Mouse (Mus musculus): ENCODE data around the gene Gm20388.
"Not testable (repeated sequence)": the region's sequence is repeated elsewhere in the genome, so short reads cannot be mapped to it uniquely, and the experiment has no call there.

Gene Gm20388

GRCm38 (mm10) chr8:120324555-120324954 lies 413.9 kb downstream of the Gm20388 start:
- peak; percentile 61 for DNase-seq

GRCm38 (mm10) chr8:120325172-120325767 lies 414.6 kb downstream of the Gm20388 start:
- DNase-seq, result no peak

- DNase-seq, result peak; percentile 67
Measured at GRCm38 (mm10) chr8:120327131-120327554, 416.5 kb downstream of the Gm20388 start.

DNA sequence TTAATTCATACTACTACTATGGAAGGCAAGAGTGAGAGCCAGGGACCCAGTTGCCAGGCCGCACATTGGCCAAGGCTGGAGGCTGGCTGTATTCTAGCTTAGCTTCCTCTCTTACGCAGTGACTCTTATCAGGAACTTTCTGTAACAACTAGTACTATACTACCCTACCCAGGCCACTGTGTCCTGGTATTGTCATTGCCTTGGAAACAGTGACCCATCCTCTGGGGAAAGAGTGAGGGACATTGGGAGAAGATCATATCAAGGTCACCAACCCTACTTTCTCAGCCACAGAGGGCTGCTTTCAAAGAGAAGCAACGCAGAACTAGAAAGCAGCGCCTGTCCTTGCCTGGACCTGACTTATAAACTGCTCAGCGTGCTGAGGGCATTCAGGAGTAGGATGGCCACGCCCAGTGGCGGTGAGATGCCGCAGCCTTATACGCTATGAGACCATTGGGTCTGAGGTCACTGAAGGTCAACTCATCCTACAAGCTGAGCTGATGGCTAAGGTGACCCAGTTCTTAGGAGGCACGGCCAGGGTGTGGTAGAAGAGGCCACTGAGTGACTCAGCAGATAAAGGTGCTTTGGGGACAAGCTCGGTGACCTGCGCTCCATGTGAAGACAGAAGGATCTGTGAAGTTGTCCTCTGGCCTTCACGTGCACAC lies 417.9 kb downstream of the Gm20388 start:
- no peak for DNase-seq

DNA sequence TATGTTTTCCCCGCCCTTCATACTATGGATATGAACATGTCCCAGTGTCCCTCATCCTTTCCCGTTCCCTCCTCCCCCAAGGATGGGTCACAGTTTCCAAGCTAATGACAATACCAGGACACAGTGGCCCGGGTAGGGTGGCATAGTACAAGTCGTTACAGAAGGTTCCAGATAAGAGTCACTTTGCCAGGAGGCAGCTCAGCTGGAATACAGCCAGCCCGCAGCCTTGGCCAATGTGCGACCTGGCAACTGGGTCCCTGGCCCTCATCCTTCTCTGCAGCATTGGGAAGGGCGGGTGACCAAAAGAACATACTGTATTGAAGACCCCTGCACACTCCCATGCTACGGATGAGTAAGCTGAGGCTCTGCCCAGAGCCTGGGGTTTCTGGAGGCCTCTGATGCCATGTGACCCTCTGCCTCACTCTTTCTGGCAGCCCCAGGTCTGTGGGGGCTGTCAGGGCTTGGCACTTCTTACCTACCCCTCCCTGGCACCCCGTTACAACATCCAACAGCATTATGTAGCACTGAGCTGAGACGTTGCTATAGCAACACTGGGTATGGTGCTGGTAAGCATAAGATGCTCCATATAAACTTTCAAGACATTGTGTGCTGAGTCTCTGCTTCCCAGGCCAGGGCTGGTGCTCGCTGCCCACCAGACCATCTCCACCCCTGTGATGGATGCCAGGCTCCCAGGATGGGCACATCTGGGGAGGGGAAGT lies 418.5 kb downstream of the Gm20388 start:
- no peak for DNase-seq

- DNase-seq, result no peak
Measured at GRCm38 (mm10) chr8:120331027-120331426, 420.4 kb downstream of the Gm20388 start.

- DNase-seq, result peak; percentile 54
Measured at GRCm38 (mm10) chr8:120332379-120333229, 422.0 kb downstream of the Gm20388 start.

DNA sequence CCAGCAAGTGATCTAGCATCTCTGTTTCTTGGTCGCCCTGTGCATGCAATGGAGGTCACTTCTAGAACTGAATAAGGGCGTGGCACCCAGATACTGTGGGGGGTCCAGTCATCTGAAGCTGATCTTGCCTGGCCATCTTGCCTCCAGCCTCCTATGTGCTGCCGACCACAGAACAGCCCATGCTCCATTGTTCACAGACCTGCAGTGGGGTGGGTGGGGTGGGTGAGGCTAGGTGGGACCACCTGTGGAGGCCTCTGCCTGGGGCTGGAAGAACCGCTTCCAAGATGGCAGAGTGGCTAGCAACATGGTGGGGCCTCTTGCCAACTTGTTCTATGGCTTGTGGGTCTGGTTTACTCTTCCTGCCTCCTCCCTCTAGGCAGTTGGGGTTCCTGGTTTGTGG lies 423.0 kb downstream of the Gm20388 start:
- DNase-seq, result no peak

DNA sequence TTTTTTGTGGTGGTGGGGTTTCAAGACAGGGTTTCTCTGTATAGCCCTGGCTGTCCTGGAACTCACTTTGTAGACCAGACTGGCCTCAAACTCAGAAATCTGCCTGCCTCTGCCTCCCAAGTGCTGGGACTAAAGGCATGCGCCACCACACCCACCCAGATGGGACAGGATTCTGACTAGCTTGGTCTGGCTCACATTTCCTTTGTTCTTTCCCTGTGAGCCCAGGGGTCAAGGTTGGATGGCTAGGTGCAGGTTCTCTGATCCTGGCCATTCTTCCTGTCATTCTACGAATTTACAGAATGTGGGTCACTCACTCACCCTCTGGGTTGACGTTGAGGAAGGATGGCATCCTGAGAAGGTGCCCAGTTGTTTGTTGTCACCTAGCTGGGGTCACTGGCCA lies 423.6 kb downstream of the Gm20388 start:
- not testable (repeated sequence) for DNase-seq

- peak; percentile 73 for DNase-seq
Measured at GRCm38 (mm10) chr8:120334878-120335261, 424.2 kb downstream of the Gm20388 start.

- DNase-seq, result no peak
Measured at GRCm38 (mm10) chr8:120335262-120336086, 424.8 kb downstream of the Gm20388 start.

DNA sequence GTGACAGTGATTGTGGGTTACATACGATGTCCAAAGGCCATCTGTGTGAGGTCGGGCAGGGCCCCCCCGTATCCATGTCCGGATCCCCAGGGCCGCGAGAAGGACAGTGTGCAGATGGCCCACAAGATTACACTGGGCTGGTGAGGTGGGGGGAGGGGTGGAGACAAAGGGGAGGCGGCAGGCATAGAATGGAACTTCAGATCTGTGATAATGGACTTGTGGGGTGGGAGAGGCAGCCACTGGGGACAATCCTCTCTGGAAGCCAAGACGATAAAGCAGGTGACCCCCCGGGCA lies 425.4 kb downstream of the Gm20388 start:
- no peak for DNase-seq

GRCm38 (mm10) chr8:120336909-120337555 lies 426.4 kb downstream of the Gm20388 start:
- DNase-seq, result no peak

DNA sequence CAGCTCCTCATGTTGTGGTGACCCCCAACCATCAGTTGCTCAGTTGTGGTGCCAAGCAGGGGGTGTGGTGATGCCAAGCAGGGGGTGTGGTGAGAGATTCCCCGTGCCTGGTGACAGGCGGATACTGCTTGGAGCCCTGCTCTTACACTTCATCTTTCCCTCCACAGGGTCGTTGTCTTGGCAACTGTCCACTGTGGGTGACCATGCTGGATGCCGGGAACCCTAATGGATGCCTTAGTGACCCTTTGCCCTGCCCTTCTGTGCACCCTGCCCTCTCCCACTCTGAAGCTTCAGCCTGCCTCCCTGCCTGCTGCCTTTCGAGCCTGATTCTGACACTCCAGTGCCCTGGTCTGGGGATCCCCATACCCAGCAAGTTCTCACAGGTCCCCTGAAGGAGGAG lies 427.0 kb downstream of the Gm20388 start:
- no peak for DNase-seq

GRCm38 (mm10) chr8:120338678-120339077 lies 428.0 kb downstream of the Gm20388 start:
- no peak for DNase-seq

DNA sequence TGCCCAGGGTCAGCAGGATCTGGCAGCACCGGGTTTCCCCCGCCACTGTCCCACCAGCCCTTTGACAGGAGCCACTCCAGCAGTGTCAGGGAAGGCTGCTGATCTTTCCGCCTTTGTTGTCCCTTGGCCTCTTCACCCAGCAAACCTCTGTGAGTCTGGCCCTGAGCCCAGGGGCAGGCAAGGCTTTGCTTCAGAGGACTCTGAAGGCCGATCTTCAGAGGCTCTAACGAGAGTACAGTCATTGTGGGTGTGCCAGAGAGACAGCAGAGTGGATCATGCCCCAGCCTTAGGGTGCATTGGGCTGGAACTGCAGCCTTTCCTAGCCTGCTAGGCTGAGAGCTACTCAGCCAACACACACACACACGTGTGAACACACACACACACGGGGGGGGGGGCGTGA lies 429.1 kb downstream of the Gm20388 start:
- peak; percentile 81 for DNase-seq

- DNase-seq, result no peak
Measured at GRCm38 (mm10) chr8:120341124-120341523, 430.5 kb downstream of the Gm20388 start.

- no peak for DNase-seq
Measured at GRCm38 (mm10) chr8:120342847-120343548, 432.4 kb downstream of the Gm20388 start.

DNA sequence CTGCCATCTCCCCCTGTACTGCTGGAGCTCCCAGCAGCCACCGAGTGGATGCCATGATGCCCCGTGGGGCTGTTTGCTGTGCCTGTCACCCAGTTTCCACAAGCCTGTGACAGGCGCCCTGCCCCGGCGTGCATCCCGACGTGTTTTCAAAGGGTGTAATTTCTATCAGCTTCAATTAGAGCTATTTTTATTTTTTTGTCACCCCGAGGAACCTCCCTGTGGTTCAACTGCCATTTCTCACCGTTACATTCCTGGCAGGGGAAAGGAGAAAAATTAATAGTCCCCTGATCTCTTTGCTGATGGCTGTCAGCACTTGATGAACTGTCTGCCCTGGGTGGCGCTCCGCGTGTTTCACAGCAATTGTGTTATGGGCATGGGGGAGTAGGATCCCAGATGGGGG lies 432.9 kb downstream of the Gm20388 start:
- DNase-seq, result no peak

DNA sequence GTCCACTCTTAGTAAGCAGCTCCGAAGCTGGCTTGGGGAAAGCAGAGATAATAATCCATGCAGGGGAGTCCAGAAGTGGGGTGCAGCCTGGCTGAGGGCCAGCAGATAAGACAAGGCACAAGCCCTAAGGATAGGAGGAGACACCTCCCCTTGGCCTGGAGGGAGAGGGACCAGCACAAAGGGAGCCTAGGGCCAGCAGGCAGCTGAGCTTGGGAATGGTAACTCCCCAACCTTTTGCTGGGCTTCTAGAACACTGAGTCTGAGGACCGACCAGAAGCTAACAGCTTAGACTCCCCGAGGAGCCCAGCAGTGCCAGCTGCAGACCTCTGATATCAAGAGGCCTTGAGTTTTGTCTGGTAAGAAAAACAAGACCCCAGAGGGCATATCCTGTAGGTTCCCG lies 433.5 kb downstream of the Gm20388 start:
- no peak for DNase-seq

DNA sequence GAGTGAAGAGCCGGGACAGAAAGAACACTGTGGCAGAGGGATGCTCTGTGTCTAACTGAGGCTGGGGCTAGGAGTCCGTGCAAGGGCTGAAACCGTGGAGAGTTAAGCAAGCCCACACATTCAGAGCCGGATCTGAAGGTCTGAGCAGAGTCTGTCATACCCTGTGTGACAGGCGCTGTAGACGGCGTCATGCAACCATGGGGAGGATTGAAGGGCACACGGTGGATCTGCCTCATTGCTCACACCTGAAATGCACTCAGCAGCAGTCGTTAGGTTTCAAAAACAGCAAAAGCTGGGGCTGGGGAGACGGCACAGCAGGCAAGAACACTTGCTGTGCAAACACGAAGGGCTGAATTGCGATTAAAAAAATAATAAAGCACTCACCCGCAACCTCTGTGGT lies 433.9 kb downstream of the Gm20388 start:
- DNase-seq, result no peak
